Mouse (Mus musculus) MEL (cell line): ENCODE results near the gene Ska2. TPM values are rescaled to one million over a fixed set of nuclear protein-coding genes. Genes with fewer than 3 reads are reported as not detected.

Experiments
- DNase-seq: peaks from one replicate; pipeline ENCODE4 v3.0.0; 2011; ENCODE audit warnings: low read depth, low spot score
- H3K27ac ChIP-seq: 2 replicates; pipeline ENCODE4 v1.5.1; 2012; ENCODE audit warnings: low read depth, mild to moderate bottlenecking, control low read depth, low read length, moderate library complexity; ENCODE audit not compliant: control insufficient read depth
- H3K27me3 ChIP-seq, 2 experiments: fragments of 150-350 bp in 1 of 2; sonication (generic) in 1 of 2; 2 replicates each; pipeline ENCODE4 v1.6.1; 2012; ENCODE audit warnings: low read length in 2 of 2, mild to moderate bottlenecking in 2 of 2, improper control_type of control experiment in 1 of 2, moderate library complexity in 1 of 2; ENCODE audit not compliant: insufficient read depth in 2 of 2, control insufficient read depth in 1 of 2
- H3K36me3 ChIP-seq, 2 experiments: 2 replicates each; pipeline ENCODE4 v1.6.1; 2012 to 2014; ENCODE audit warnings: low read length in 2 of 2, improper control_type of control experiment in 1 of 2, inconsistent platforms in 1 of 2, mild to moderate bottlenecking in 1 of 2; ENCODE audit not compliant: insufficient read depth in 2 of 2, control insufficient read depth in 1 of 2
- H3K4me1 ChIP-seq, 2 experiments: fragments of 150-350 bp in 1 of 2; sonication (generic) in 1 of 2; 2 replicates each; pipeline ENCODE4 v1.6.1; 2012; ENCODE audit warnings: low read length in 2 of 2, improper control_type of control experiment in 1 of 2, mild to moderate bottlenecking in 1 of 2; ENCODE audit not compliant: insufficient read depth in 2 of 2, control insufficient read depth in 1 of 2
- H3K4me3 ChIP-seq, 2 experiments: fragments of 150-350 bp in 1 of 2; sonication (generic) in 1 of 2; 2 replicates each; pipeline ENCODE4 v1.5.1; 2012; ENCODE audit warnings: low read depth in 2 of 2, low read length in 2 of 2, mild to moderate bottlenecking in 2 of 2, moderate library complexity in 2 of 2, control low read depth in 1 of 2, improper control_type of control experiment in 1 of 2; ENCODE audit not compliant: control insufficient read depth in 1 of 2, insufficient read depth in 1 of 2
- H3K79me2 ChIP-seq: 2 replicates; pipeline ENCODE4 v1.6.1; 2012; ENCODE audit warnings: mild to moderate bottlenecking, low read length, moderate library complexity; ENCODE audit not compliant: control insufficient read depth, poor library complexity, insufficient read depth
- H3K9ac ChIP-seq: 2 replicates; pipeline ENCODE4 v1.6.1; 2012; ENCODE audit warnings: low read depth, mild to moderate bottlenecking, control low read depth, low read length, moderate library complexity; ENCODE audit not compliant: control insufficient read depth, poor library complexity, severe bottlenecking
- H3K9me3 ChIP-seq: fragments of 150-350 bp; sonication (generic); replicated peaks from 2 replicates; pipeline ENCODE4 v1.6.1; 2012; ENCODE audit warnings: mild to moderate bottlenecking, low read length, improper control_type of control experiment, moderate library complexity; ENCODE audit not compliant: insufficient read depth
- CHD1 ChIP-seq: IDR thresholded peaks from 2 replicates; pipeline ENCODE4 v1.6.1; 2012; ENCODE audit warnings: low read depth, mild to moderate bottlenecking, inconsistent platforms, low read length, improper control_type of control experiment
- CTCF ChIP-seq, 3 experiments: IDR thresholded peaks in 2 of 3; conservative IDR thresholded peaks in 1 of 3; 2 replicates each; pipeline ENCODE4 v1.5.1; 2011 to 2012; ENCODE audit warnings: low read length in 3 of 3, low read depth in 2 of 3, mild to moderate bottlenecking in 2 of 3, improper control_type of control experiment in 1 of 3, inconsistent platforms in 1 of 3, mixed read lengths in 1 of 3, moderate library complexity in 1 of 3; ENCODE audit not compliant: control insufficient read depth in 1 of 3, insufficient read depth in 1 of 3, poor library complexity in 1 of 3, severe bottlenecking in 1 of 3
- E2F4 ChIP-seq: IDR thresholded peaks from 2 replicates; pipeline ENCODE4 v1.6.1; 2011; ENCODE audit warnings: low read depth, low read length, improper control_type of control experiment, borderline replicate concordance
- ELF1 ChIP-seq: IDR thresholded peaks from 2 replicates; pipeline ENCODE4 v1.6.1; 2014; ENCODE audit warnings: low read depth, mild to moderate bottlenecking, inconsistent platforms, low read length, improper control_type of control experiment, moderate library complexity
- EP300 ChIP-seq, 2 experiments: IDR thresholded peaks; 2 replicates each; pipeline ENCODE4 v1.6.1; 2011; ENCODE audit warnings: improper control_type of control experiment in 2 of 2, low read length in 2 of 2, low read depth in 1 of 2, mild to moderate bottlenecking in 1 of 2
- ETS1 ChIP-seq: IDR thresholded peaks from 2 replicates; pipeline ENCODE4 v1.6.1; 2012; ENCODE audit warnings: low read depth, mild to moderate bottlenecking, inconsistent platforms, low read length, improper control_type of control experiment, moderate library complexity
- GABPA ChIP-seq: IDR thresholded peaks from 2 replicates; pipeline ENCODE4 v1.6.1; 2012; ENCODE audit warnings: low read depth, mild to moderate bottlenecking, inconsistent platforms, low read length, improper control_type of control experiment, moderate library complexity
- GATA1 ChIP-seq: IDR thresholded peaks from 2 replicates; pipeline ENCODE4 v1.6.1; 2011; ENCODE audit warnings: low read depth, low read length, improper control_type of control experiment
- JUND ChIP-seq: IDR thresholded peaks from 2 replicates; pipeline ENCODE4 v1.6.1; 2011; ENCODE audit warnings: low read depth, mild to moderate bottlenecking, improper control_type of control experiment, low read length
- MAX ChIP-seq: IDR thresholded peaks from 2 replicates; pipeline ENCODE4 v1.6.1; 2011; ENCODE audit warnings: low read length, improper control_type of control experiment
- MEF2A ChIP-seq: IDR thresholded peaks from 2 replicates; pipeline ENCODE4 v1.6.1; 2014; ENCODE audit warnings: low read depth, mild to moderate bottlenecking, inconsistent platforms, low read length, improper control_type of control experiment; ENCODE audit not compliant: poor library complexity, insufficient replicate concordance, severe bottlenecking; ENCODE audit errors: extremely low read depth
- MYC ChIP-seq: IDR thresholded peaks from 2 replicates; pipeline ENCODE4 v1.6.1; 2011; ENCODE audit warnings: low read depth, mild to moderate bottlenecking, low read length, improper control_type of control experiment, moderate library complexity
- NELFE ChIP-seq: IDR thresholded peaks from 2 replicates; pipeline ENCODE4 v1.6.1; 2011; ENCODE audit warnings: low read depth, low read length, improper control_type of control experiment
- POLR2A ChIP-seq, 2 experiments: IDR thresholded peaks; 2 replicates each; pipeline ENCODE4 v1.6.1; 2011 to 2012; ENCODE audit warnings: low read length in 2 of 2, mild to moderate bottlenecking in 2 of 2, control low read depth in 1 of 2, improper control_type of control experiment in 1 of 2, low read depth in 1 of 2, moderate library complexity in 1 of 2; ENCODE audit not compliant: control insufficient read depth in 1 of 2, insufficient read depth in 1 of 2, poor library complexity in 1 of 2
- POLR2AphosphoS5 ChIP-seq: IDR thresholded peaks from 2 replicates; pipeline ENCODE4 v1.6.1; 2012; ENCODE audit warnings: low read depth, borderline replicate concordance, mild to moderate bottlenecking, inconsistent platforms, low read length, moderate library complexity, mixed read lengths
- RAD21 ChIP-seq: IDR thresholded peaks from 2 replicates; pipeline ENCODE4 v1.6.1; 2011; ENCODE audit warnings: mild to moderate bottlenecking, low read depth, low read length, improper control_type of control experiment
- RCOR1 ChIP-seq: IDR thresholded peaks from 2 replicates; pipeline ENCODE4 v1.6.1; 2012; ENCODE audit warnings: low read depth, mild to moderate bottlenecking, inconsistent platforms, low read length, improper control_type of control experiment
- TAL1 ChIP-seq: IDR thresholded peaks from 2 replicates; pipeline ENCODE4 v1.6.1; 2012; ENCODE audit warnings: mild to moderate bottlenecking, inconsistent platforms, low read length, moderate library complexity, mixed read lengths
- TCF12 ChIP-seq: IDR thresholded peaks from 2 replicates; pipeline ENCODE4 v1.6.1; 2014; ENCODE audit warnings: low read depth, mild to moderate bottlenecking, inconsistent platforms, low read length, improper control_type of control experiment, moderate library complexity
- USF1 ChIP-seq: IDR thresholded peaks from 2 replicates; pipeline ENCODE4 v1.6.1; 2014; ENCODE audit warnings: low read depth, mild to moderate bottlenecking, inconsistent platforms, low read length, improper control_type of control experiment, moderate library complexity
- ZKSCAN1 ChIP-seq: IDR thresholded peaks from 2 replicates; pipeline ENCODE4 v1.6.1; 2012; ENCODE audit warnings: low read depth, mild to moderate bottlenecking, inconsistent platforms, low read length, improper control_type of control experiment, moderate library complexity
- ZNF384 ChIP-seq: IDR thresholded peaks from 2 replicates; pipeline ENCODE4 v1.6.1; 2012; ENCODE audit warnings: low read depth, mild to moderate bottlenecking, inconsistent platforms, low read length, improper control_type of control experiment
- polyA plus RNA-seq, 2 experiments: library from polyadenylated mRNA; stranded (reverse) in 1 of 2; unstranded in 1 of 2; fragments of >175 nt in 1 of 2; fragments of >200 nt in 1 of 2; gene quantifications; 2 replicates each; pipeline versions ENCODE4 v1.2.1 to v1.2.4; 2012; ENCODE audit warnings: low replicate concordance in 2 of 2, low read depth in 1 of 2; ENCODE audit not compliant: insufficient read length in 2 of 2, insufficient read depth in 1 of 2, missing spikeins in 1 of 2
- total RNA-seq: library from RNA; depleted of rRNA; stranded (reverse); fragments of 300-350 nt; gene quantifications from 2 replicates; pipeline ENCODE4 v1.2.3, GENCODE M21; 2012

The Ska2 gene
- total and polyA plus RNA-seq, 3 experiments = 21.3 to 24.8 TPM; not detected in 1

GRCm38 (mm10) chr11:87073866-87074440, 35.1 kb upstream of the Ska2 start, which contains the start of gene Gdpd1 (continued):
- peak; percentile 96 for TF ChIP-seq MAX
- no peak for TF ChIP-seq JUND
- no peak for TF ChIP-seq MEF2A

- peaks cover 10 to 16% of the 10 kb centered on the region in 2 experiments; a peak in 3 of 4 replicates for H3K4me1 ChIP-seq
- H3K27me3 ChIP-seq = no peaks in the 10 kb centered on the region
- DNase-seq = no peak
- TF ChIP-seq POLR2AphosphoS5 (no peak), JUND (no peak), ETS1 (no peak), E2F4 (no peak), ZNF384 (peak; percentile 54; the same call in 1 of the 2 replicates)
- no peak overlapping the region for H3K27ac ChIP-seq
- H3K4me3 ChIP-seq = peak overlapping the region in 1 of 2 experiments; percentile 81; a peak in 1 of 4 replicates
- H3K9ac ChIP-seq = no peak overlapping the region
- H3K9me3 ChIP-seq = no peaks in the 10 kb centered on the region
- H3K36me3 ChIP-seq = peaks cover 15 to 18% of the 10 kb centered on the region in 2 experiments
- peaks cover 35% of the 10 kb centered on the region for H3K79me2 ChIP-seq
Measured at GRCm38 (mm10) chr11:87083712-87084111, 25.3 kb upstream of the Ska2 start.

- H3K27me3 ChIP-seq = no peaks in the 10 kb centered on the region
- TF ChIP-seq GABPA (no peak), TCF12 (no peak), ELF1 (no peak), USF1 (no peak), CHD1 (no peak), TAL1 (no peak), EP300 (IDR thresholded peaks at IDR 0.05; ENCODE audit: low read depth in 1 of 2, low read length in 2 of 2) (no peak), POLR2AphosphoS5 (no peak), ZKSCAN1 (no peak), NELFE (no peak), RAD21 (no peak), CTCF (IDR thresholded peaks at IDR 0.05 in 2 of 3, conservative IDR thresholded peaks at IDR 0.05 in 1 of 3; ENCODE audit: control insufficient read depth in 1 of 3, insufficient read depth in 1 of 3, low read depth in 2 of 3, low read length in 3 of 3, poor library complexity in 1 of 3, severe bottlenecking in 1 of 3) (no peak), POLR2A (IDR thresholded peaks at IDR 0.05; ENCODE audit: control insufficient read depth in 1 of 2, insufficient read depth in 1 of 2, low read depth in 1 of 2, low read length in 2 of 2, poor library complexity in 1 of 2) (no peak), JUND (no peak), GATA1 (no peak), MYC (no peak), RCOR1 (no peak), E2F4 (no peak)
- peaks cover 10 to 16% of the 10 kb centered on the region in 2 experiments; a peak in 3 of 4 replicates for H3K4me1 ChIP-seq
- H3K9ac ChIP-seq = peak overlapping the region; percentile 87
- H3K27ac ChIP-seq = no peak overlapping the region
- no peaks in the 10 kb centered on the region for H3K9me3 ChIP-seq
- no peak for DNase-seq
- peak overlapping the region; percentile 81 to 90 for H3K4me3 ChIP-seq
- H3K79me2 ChIP-seq = peaks cover 33% of the 10 kb centered on the region
- H3K36me3 ChIP-seq = peaks cover 11 to 18% of the 10 kb centered on the region in 2 experiments
Measured at GRCm38 (mm10) chr11:87085461-87085860, 23.6 kb upstream of the Ska2 start.
